Mouse (Mus musculus) cortical plate, adult 2 months (tissue): Measurements from ENCODE around the gene Pbsn.

Source experiments
- CTCF ChIP-seq: fragments of 200-500 bp; IDR thresholded peaks from 2 replicates; pipeline ENCODE4 v1.5.1; 2011; ENCODE audit warnings: mild to moderate bottlenecking, control low read depth, low read length; ENCODE audit not compliant: insufficient read depth; ENCODE audit errors: extremely low read depth
- POLR2A ChIP-seq: fragments of 200-500 bp; IDR thresholded peaks from 2 replicates; pipeline ENCODE4 v1.6.1; 2011; ENCODE audit warnings: mild to moderate bottlenecking, low read length, control low read depth; ENCODE audit not compliant: insufficient read depth; ENCODE audit errors: extremely low read depth

- TF ChIP-seq CTCF (no peak), POLR2A (no peak)
Measured at GRCm38 (mm10) chrX:77799554-77799953, 53.9 kb downstream of the Pbsn start.
